Mouse (Mus musculus): ENCODE measurements around the gene Filip1.

Gene Filip1

GRCm38 (mm10) chr9:79823856-79824255 is 188.8 kb downstream of the Filip1 start:
- DNase-seq (ENCODE audit: low spot score), result no peak

DNA sequence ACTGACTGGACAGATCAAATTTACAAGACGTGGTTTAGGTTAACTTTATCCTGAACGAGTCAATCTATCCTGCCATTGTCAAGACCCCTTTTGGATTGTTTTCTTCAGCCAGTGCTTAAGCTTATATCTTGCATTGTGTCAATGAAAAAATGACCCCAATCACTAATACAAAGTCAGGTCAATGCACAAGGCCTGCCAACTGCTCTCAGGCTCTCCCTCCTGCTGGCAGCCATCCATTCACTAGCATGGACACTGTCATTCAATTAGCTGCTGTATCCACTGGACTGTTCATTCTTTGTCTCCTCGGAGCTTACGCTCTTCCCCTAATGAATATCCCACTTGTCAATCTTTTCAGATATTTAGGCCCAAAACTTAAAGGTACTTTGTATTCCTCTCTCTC is 189.2 kb downstream of the Filip1 start:
- DNase-seq (ENCODE audit: low spot score), result no peak

- DNase-seq (ENCODE audit: low spot score), result no peak
Observed at GRCm38 (mm10) chr9:79816464-79816863, 196.2 kb downstream of the Filip1 start.

DNA sequence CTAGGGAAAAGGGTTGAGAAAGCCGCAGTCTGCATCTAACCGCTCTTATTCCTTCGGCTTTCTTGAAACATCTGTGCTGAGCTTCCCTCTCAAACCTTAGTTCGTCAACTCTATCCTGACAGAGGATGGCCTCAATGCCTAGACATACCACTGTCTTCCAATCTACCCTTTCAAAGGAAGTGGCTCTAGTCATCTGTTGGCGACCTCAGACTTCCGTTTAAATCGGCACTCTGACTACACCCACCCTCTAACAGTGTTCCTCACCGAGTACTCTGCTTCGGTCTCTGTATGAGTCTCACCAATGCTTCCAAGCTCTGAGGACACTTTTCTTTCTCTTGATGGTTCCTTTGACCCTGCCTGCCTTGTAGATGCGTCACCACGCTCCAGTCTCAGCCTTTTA is 196.6 kb downstream of the Filip1 start:
- no peak for DNase-seq (ENCODE audit: low spot score)

GRCm38 (mm10) chr9:79814592-79814991 is 198.1 kb downstream of the Filip1 start:
- no peak for DNase-seq (ENCODE audit: low spot score)

GRCm38 (mm10) chr9:79810969-79811902 is 201.4 kb downstream of the Filip1 start:
- DNase-seq (ENCODE audit: low spot score), result no peak

GRCm38 (mm10) chr9:79810534-79810933 is 202.1 kb downstream of the Filip1 start:
- no peak for DNase-seq (ENCODE audit: low spot score)

DNA sequence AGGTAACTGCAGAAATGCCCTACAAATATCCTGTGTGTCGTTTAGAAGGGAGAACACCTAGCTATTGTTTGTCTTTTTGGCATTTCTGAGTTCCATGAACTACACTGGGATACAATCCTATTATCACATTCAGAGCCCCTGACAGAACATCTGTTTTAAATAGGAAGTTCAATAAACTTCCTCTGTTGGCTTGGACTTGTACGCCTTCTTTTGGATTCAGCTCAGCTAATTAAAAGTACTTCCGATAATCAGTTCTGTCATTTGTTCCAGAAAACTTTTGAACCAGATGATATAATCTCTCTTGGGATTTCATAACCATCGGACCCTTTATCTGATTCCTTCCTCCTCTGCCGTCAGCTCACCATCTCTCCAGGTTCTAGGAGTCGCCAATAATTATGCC is 203.2 kb downstream of the Filip1 start:
- DNase-seq (ENCODE audit: low spot score), result no peak

GRCm38 (mm10) chr9:79807178-79807577 is 205.5 kb downstream of the Filip1 start:
- DNase-seq (ENCODE audit: low spot score), result no peak

- DNase-seq (ENCODE audit: low spot score), result peak; percentile 73
Observed at GRCm38 (mm10) chr9:79806317-79807075, 206.2 kb downstream of the Filip1 start.

DNA sequence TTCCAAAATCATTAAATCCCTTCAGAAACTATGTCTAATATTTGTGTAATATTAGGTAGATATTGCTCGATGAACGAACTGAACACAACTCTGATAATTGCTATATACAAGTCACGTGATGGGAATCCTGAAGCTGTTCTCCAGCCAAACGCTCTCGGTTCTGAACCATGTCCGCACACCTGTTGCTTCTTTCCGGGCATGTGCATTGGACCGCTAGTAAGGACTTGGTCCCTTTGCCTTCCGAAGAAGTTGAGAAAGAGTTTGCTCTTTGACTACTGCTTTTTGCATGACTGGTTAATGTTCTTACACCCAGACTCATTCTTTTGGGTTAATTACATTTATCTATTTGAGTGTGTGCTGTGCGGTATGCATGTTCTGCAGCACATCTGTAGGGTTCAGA is 207.2 kb downstream of the Filip1 start:
- no peak for DNase-seq (ENCODE audit: low spot score)

- no peak for DNase-seq (ENCODE audit: low spot score)
Observed at GRCm38 (mm10) chr9:79796461-79797135, 216.1 kb downstream of the Filip1 start.

GRCm38 (mm10) chr9:79795076-79795475 is 217.6 kb downstream of the Filip1 start:
- no peak for DNase-seq (ENCODE audit: low spot score)

DNA sequence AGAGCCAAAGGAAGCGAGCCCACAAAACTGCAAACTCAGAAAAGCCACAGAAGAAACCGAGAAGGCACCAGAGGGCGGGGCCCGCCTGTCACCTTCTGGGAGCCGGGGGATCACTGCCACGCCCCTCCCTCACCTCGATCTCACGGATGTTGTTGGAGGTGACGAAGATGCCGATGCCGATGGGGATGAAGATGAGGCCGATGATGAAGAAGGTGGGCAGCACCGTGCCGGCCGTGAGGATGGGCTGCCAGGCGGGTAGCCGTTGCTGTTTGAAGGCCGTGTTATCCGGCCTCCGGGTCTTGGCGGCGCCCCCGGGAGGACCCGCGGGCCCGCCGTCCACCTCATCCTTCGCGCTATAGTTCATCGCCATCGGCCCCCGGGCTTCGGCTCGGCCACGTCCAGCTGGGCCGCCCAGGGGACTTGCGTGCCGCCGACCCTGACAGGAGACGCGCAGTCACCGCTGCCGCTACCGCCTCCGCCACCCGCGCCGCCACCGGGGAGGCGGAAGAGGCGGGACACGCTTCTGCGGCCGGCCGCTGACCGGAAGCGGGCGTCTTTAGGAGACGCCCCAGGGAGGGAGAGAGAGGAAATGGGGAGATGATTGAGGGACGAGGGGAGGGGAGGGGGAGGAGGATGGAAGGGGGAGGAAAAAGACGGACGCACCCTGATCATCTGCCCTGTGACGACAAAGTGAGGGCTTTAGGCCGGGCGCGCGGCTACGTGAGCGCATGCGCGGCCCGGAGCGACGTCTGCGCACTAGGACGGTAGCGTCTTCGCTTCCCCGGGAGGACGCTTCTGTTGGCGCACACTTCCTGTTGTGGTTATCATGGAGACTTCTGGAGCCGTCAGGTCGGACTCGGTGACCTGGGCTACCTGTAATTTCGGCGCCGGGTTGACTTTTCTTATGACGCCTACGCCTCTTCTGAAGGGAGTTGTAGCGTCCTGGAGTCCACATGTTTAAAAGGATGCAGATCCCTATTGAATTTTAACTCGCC is 219.5 kb downstream of the Filip1 start, which contains the start of gene Tmem30a:
TSS of gene Tmem30a (minus strand) at position 667 of the 995 bp plus-strand sequence.
- peak; percentile 98 for DNase-seq (ENCODE audit: low spot score)

DNA sequence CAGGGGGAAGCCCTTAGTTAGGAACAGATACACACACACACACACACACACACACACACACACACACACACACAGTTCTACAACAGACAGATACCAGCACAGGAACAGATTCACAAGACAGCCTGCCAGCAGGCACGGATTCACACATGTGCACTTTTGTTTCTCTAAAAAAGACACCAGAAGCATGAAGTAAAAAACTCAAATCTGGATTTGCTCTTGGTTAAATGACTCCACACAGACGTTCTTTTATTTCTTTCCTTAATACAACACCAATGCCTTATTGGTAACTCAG is 226.9 kb downstream of the Filip1 start:
- no peak for DNase-seq (ENCODE audit: low spot score)

DNA sequence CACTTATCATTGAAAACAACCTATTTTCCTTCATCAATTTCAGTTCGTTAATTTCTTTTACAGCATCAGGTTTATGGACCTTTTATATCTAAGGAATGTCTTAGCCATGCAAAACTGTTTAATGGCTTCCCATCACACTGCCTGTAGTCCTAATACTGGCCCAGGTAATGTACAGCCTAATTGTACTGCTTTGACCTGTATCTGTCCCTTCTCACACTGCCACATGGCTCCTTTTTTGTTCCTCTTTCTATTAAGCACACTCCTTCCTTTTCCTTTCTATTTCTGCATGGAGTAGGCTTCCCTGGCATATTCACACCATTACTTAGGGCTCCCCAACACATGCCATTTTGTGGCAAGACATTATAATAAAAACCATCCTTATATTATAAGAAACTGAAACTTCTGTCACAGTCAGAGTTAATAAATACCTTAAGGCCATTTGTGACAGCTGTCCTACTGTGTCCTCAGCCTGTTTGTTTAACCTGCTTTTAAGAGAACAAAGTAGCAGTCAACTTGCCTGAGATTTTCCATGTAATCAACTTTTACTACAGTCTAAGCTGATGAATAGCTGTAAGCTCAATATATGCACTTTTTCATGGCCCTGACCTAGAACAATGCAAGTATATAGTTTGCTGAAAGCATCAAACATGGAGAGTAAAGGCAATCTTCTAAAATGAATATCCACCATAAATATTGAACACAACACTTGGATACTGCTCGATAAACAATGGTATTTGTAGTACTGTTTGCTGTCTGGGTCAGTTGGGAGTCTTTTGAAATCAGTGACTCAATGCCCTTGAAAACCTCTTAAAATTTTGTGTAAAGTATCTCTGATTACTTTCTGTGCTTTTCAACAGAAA is 227.5 kb downstream of the Filip1 start:
- no peak for DNase-seq (ENCODE audit: low spot score)

GRCm38 (mm10) chr9:79784439-79784838 is 228.2 kb downstream of the Filip1 start:
- DNase-seq (ENCODE audit: low spot score), result no peak

DNA sequence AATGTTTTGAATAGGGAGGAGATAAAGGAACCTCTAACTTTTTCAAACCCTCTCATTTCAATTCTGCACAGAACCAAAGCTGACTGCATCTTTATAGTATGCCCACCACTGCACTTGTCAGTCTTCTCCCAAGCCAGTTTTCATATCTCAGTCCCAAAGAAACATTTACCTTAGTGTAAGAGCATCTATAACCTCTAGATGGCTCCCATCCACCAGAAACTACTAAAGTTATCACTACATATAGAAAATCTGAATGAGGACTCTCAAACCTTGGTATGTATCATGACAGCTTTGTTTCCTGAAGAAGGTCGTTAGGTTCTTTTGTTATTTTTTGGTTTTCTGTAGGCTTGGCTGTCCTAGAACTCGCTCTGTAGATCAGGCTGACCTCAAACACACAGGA is 233.3 kb downstream of the Filip1 start:
- DNase-seq (ENCODE audit: low spot score), result no peak

- no peak for DNase-seq (ENCODE audit: low spot score)
Observed at GRCm38 (mm10) chr9:79766991-79767545, 245.6 kb downstream of the Filip1 start.

- DNase-seq (ENCODE audit: low spot score), result no peak
Observed at GRCm38 (mm10) chr9:79765329-79765728, 247.3 kb downstream of the Filip1 start.
